Mouse (Mus musculus) CH12.LX (cell line): Measurements from ENCODE around the gene Cyp2d10.

Experiments used
- CTCF ChIP-seq, 2 experiments: IDR thresholded peaks in 1 of 2; conservative IDR thresholded peaks in 1 of 2; 2 replicates each; pipeline ENCODE4 v1.5.1; 2011 to 2012; ENCODE audit warnings: low read depth in 2 of 2, low read length in 2 of 2, improper control_type of control experiment in 1 of 2, inconsistent platforms in 1 of 2, mild to moderate bottlenecking in 1 of 2, moderate library complexity in 1 of 2
- EP300 ChIP-seq: IDR thresholded peaks from 2 replicates; pipeline ENCODE4 v1.6.1; 2011; ENCODE audit warnings: low read length, improper control_type of control experiment
- IRF4 ChIP-seq: IDR thresholded peaks from 2 replicates; pipeline ENCODE4 v1.6.1; 2014; ENCODE audit warnings: low read depth, mild to moderate bottlenecking, inconsistent platforms, low read length, improper control_type of control experiment
- MAFK ChIP-seq: IDR thresholded peaks from 2 replicates; pipeline ENCODE4 v1.6.1; 2011; ENCODE audit warnings: low read length, improper control_type of control experiment; ENCODE audit not compliant: insufficient replicate concordance
- NRF1 ChIP-seq: IDR thresholded peaks from 2 replicates; pipeline ENCODE4 v1.6.1; 2014; ENCODE audit warnings: low read depth, mild to moderate bottlenecking, inconsistent platforms, low read length, improper control_type of control experiment, moderate library complexity
- ZNF384 ChIP-seq: IDR thresholded peaks from 2 replicates; pipeline ENCODE4 v1.6.1; 2012; ENCODE audit warnings: low read depth, low read length, improper control_type of control experiment, inconsistent platforms

DNA sequence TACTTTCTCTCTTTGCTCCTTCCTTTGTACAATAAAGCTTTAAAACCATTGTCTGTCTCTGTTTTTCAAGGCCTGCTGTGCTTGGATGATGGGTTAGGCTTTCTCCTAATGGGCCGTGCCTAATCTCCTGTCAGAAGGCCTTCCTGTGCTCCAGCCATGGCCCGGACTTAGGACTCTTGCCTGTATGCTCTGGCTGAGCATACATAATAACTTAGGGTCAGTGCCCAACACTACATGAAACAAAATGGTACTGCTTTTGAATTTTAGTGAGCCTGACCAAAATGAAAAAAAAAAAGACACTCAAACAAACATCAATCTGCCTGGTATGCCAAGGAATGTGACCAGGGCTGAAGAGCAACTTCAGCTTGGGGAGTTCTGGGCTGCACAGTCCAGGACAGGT, 5.5 kb downstream of the Cyp2d10 start:
- TF ChIP-seq MAFK (no peak), CTCF (conservative IDR thresholded peaks at IDR 0.05 in 1 of 2, IDR thresholded peaks at IDR 0.05 in 1 of 2; ENCODE audit: low read depth in 2 of 2, low read length in 2 of 2) (no peak), ZNF384 (no peak), EP300 (no peak), NRF1 (no peak), IRF4 (no peak)
